Mouse (Mus musculus) CH12F3 (cell line): ENCODE measurements at regions not wholly inside any gene's neighbourhood (a gene's known extent, or its start where the extent isn't known, plus 50 kb on each side); places are given as distances from the start of the nearest gene placed in this dataset.

Experiments
- in situ Hi-C: fragments of 300-500 bp; cut with MboI; formaldehyde crosslinking; loops from 2 replicates; pipeline ENCODE4 v1.14.3; 2020; ENCODE audit warnings: low sequenced_read_pairs

GRCm38 (mm10) chr12:77137291-77137830 lies 100.6 kb upstream of the Fut8 start:
- in situ Hi-C loops: no loop called here

- in situ Hi-C loops: no loop called here
Measured at GRCm38 (mm10) chr12:77135661-77136060, 102.3 kb upstream of the Fut8 start.

DNA sequence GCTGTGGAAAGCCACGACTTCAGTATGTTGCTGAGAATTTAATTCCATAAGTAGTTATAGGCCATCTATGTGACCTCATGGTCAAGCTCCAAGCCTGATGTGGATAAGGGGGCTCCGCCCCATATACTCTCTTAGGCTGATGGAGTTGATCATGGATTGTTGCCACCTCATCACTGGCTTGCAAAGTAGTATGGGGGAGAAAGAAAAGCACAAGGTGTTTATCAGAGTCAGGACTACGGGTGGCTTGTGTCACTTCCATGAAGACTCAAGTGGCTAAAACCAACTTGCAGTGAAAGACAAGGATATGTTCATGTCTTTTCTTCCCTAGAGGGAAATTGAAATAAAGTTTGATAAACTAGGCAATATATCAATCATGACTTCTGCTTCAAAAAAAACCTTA lies 102.9 kb upstream of the Fut8 start:
- in situ Hi-C loops: no loop called here

DNA sequence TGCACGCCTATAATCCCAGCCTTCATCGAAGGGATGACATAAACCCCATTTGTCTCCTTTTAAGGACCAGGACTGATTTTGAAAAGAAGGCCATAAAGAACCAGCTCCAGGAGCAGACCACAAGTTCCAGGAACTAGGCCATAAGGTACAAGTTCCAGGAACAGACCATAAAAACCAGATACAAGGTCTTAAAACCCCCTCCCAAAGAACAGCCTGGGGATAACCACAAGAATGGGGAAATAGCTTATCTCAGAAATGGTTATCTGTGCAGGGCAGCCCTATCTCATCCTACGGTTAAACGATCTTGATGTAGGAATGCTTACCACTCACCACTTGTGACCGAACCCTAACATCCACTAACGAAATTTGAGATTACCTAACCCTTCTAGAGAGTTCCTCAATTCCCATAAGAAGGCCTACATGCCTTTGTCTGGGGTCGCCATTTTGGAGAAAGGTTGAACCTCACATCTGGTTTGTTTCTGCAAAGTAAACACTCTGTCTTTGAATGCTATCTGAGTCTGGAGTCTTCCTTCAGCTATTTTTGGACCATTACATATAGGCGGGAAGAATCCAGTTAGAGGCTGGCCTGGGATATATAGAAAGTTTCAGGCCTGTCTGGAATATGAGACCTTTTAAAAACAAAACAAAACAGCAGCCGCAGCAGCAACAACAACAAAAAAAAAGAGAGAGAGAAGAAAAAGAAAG lies 103.5 kb upstream of the Fut8 start:
- in situ Hi-C loops: no loop called here

DNA sequence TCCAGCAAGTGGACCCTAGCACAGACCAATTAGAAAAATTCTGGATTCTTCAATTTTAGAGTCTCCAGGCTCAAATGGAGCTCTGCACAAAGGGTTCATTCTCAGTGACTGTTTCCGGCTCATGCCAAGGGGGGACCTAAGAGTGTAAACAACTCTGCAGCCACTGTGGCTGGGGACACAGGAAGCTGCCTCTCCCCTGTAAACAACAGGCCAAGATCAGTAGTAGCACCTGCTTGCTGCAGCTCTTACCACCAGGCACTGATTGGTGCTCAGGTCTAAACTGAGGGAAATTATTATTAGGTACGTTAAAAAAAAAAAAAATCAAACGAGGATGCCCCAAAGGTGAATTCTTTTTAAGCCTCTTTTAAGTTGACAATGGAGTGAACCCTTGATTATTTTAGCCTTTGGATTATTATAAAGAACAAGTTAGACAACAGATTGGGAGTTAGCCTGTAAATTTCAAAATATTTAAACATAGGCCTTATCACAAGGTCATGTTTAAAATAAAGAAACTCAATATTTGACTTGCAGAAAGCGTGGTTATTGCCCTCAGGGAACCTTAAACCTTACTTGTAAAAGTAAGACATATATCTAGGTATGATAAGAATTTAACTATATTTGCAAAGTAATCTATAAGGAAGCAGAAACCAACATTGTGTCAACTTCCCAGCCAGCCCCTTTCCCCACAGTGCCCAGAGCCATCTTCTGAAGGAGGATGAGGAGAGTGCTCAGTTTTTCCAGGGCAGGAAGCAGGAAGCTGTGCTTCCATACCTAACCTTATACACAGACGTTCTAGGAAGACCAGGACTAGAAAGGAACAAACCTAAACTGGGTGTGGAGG lies 104.2 kb upstream of the Fut8 start:
- in situ Hi-C loops: no loop called here

DNA sequence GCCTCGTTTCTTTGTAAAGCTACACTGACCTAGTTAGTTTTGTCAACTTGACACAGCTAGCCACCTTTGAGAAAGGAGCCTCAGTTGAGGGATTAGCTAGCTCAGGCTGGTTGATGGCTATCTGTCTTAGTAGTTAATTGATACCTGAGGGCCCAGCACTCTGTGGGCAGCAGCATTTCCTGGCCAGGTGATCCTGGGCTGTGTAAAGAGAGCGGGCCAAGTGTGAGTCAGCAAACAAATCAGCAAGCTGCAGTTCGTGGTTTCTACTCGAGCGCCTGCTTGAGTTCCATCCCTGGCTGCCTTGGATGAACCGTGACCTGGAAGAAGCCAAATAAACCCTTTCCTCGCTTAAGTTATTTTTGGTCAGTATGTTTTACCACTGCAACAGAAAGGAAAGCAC lies 106.6 kb upstream of the Fut8 start:
- in situ Hi-C loops: no loop called here

- in situ Hi-C loops: no loop called here
Measured at GRCm38 (mm10) chr12:77130526-77130925, 107.4 kb upstream of the Fut8 start.

GRCm38 (mm10) chr12:77124267-77124666 lies 113.7 kb upstream of the Fut8 start:
- in situ Hi-C loops: no loop called here

- in situ Hi-C loops: no loop called here
Measured at GRCm38 (mm10) chr12:77113516-77113915, 124.4 kb upstream of the Fut8 start.

DNA sequence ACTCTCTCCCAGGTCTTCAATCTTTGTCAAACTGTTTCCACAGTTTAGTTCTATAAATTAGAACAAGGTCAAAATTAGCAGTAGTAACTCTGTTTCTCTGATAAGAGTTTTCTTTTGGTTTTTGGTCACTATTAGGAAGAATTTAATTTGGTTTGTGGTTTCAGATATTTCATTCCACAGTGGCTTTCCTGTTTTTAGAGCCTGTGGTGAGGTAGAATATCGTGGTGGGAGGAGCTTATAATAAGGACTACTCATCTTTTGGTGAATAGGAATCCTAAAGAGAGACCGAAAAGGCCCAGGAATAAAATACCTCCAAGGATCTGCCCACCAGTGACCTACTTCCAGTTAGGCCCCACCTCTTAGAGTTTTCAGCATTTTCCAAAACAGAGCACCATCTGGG lies 125.8 kb upstream of the Fut8 start:
- in situ Hi-C loops: no loop called here

DNA sequence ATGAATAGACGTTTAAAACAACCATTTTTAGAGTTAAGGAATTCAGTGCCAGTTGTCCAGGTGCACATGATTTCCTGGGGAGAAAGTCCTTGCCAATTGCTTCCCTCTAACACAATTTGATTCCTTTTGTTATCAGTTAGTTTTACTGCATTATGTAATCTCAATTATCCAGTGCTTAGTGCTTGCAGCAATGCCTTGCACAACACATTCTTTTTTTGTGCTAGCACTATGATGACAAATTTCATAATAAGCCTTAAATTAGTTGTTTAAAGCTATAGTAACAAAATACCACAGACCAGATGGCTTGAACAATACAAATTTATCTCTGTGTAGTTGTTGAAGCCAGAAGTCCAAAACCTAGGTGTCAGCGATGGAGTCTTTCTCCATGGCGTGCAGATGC lies 130.7 kb upstream of the Fut8 start:
- in situ Hi-C loops: no loop called here

- in situ Hi-C loops: no loop called here
Measured at GRCm38 (mm10) chr12:77105887-77106600, 131.9 kb upstream of the Fut8 start.

GRCm38 (mm10) chr12:77100482-77100881 lies 137.4 kb upstream of the Fut8 start:
- in situ Hi-C loops: no loop called here

DNA sequence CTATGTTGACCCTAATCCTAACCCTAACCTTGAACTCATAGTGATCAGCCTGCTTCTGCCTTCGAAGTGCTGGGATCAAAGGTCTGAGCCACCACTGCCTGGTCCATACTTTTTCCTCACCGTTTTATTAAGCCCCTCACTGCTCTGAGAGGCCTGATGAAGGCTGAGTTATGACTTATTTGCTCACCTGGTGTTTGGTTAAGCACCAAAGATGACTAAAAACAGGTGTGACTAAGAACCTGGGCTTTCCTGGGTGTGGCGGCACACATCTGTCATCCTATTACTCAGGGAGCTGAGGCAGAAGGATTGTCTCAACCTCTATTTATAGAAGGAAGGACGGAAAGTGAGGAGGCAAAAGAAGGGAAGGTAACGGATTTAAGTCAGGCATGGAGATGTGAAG lies 137.5 kb upstream of the Max start:
- in situ Hi-C loops: no loop called here

GRCm38 (mm10) chr12:77098821-77099220 lies 136.8 kb upstream of the Max start:
- in situ Hi-C loops: no loop called here

DNA sequence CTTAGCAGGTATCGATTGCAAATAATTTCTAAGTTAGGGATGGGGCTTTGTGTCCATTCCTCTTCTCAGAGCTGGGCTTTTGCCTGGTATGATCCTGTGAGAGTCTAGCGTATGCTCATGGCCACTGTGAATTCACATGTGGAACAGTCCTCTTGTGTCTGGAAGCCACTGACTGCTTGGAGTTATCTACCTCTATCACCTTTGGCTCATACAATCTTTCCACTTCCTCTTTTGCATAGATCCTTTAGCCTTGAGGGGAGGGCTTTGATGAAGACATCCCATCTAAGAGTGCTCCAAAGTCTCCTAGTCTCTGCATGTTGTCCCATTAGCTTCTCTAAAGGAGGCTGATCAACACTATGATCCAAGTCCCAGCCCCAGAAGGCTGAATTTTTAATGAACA lies 135.8 kb upstream of the Max start:
- in situ Hi-C loops: no loop called here

DNA sequence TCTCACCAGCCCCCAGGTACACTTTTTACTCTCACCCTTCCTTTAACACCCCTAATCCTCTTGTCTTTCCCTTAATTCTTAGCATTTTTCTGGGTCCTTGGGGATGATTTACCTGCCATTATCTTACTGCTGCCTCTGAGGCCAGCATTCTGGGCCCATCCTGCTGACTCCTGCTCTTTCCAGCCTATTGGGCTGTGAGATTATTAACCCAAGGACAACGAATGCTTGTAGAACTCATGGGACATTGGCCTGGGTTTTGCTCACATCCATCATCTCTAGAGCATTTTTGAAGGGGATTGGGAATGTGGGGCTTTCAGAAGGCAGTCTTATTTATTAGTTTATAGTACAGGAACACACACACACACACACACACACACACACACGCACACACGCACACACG lies 134.5 kb upstream of the Max start:
- in situ Hi-C loops: no loop called here

- in situ Hi-C loops: no loop called here
Measured at GRCm38 (mm10) chr12:77094999-77095915, 133.3 kb upstream of the Max start.

DNA sequence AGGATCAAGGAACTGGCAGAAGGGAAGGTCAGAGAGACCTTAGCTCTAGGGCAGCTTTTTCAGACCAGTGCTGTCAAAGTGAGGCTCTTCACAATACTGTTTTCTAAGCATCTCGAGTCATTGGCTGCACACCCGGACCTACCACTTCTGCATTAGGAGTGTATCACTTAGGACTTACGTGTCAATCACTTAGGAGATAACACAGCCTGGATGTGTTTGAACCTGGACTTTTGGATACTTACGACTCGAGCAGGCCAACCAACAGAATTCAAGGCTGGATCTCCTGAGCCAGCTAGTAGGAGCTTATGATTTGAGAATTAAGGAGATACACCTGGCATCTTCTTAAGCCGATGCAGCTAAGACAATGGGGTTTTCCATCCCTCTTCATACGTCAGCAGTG lies 132.2 kb upstream of the Max start:
- in situ Hi-C loops: no loop called here

DNA sequence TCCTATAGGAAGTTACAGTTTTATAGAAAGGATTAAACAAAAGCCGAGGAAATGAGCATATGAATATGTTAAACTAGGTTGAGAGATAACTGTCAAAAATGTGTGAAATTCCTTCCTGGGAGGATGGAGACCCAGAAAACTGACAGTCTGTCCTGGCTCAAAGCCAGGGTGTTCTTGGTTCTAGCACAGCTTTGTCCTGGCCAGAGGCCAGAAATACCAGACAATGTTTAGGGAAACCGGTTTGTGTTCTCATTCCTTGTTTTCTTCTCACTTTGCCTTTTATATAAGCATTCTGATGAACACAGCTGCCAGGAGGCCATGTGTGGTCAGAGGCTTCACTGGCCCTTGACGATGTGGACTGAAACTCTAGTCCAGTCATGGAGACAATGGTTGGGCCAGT lies 130.7 kb upstream of the Max start:
- in situ Hi-C loops: no loop called here
